Mouse (Mus musculus) olfactory bulb, adult 2 months (tissue): Measurements from ENCODE around the gene Dusp1.

Experiments used
- CTCF ChIP-seq: fragments of 200-500 bp; IDR thresholded peaks from 2 replicates; pipeline ENCODE4 v1.5.1; 2012; ENCODE audit warnings: low read depth, mild to moderate bottlenecking, low read length, moderate library complexity; ENCODE audit not compliant: insufficient read depth
- POLR2A ChIP-seq: fragments of 200-500 bp; IDR thresholded peaks from 2 replicates; pipeline ENCODE4 v1.6.1; 2012; ENCODE audit warnings: mild to moderate bottlenecking, low read depth, low read length, moderate library complexity; ENCODE audit not compliant: insufficient read depth

DNA sequence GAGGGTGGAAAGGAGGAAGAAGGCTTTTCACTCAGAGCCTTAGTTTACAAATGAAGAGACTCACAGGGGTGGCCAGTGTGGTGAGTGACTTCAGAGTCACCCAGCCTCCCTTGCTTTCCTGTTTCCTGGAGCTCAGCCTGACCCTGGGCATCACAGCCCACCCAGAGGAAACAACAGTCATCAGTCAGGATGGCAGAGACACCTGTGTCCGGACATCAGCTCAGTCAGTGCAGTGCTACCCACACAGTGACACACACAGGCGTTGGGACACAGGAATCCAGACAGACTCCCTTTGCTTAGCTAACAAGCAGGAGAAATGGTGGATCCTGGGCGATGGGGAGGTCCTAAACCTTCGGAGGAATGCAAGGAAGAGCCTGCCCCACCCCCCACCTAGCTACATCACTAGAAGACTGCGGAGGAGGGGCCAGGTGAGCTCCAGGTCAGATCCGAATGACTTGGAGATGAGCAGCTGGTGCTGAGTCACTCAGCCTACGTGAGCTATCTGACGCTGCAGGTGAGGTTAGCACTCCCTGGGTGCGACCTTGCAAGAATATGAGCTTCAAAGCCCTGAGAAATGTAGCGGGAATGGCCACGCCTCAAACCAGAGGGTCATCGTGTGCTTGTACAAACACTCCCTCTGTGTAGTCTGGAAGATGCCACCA is 12.6 kb downstream of the Dusp1 start:
- TF ChIP-seq POLR2A = no peak
- TF ChIP-seq CTCF = no peak
